ENCODE assay signal across 8 mouse cellular contexts in genomic region chr7:80078792-80079301, GRCm38 (mm10). TPM values are rescaled to one million over a fixed set of nuclear protein-coding genes. Genes with fewer than 3 reads are reported as not detected.
A peak's percentile ranks its signal among the peaks of the same experiment; 100 is the strongest.
DNase-seq lines count a peak whose midpoint lies in the region; ATAC-seq lines count a peak whose summit lies in the region.

No protein-coding gene starts in this region.

- no peaks in the 10 kb centered on the region for H3K27me3 ChIP-seq in hindbrain, embryonic 13.5 days

- no peaks in the 10 kb centered on the region for H3K9me3 ChIP-seq in hindbrain, embryonic 13.5 days

- H3K4me2 ChIP-seq in hindbrain, embryonic 13.5 days = no peak overlapping the region

- H3K36me3 ChIP-seq in hindbrain, embryonic 13.5 days = peaks cover 28% of the 10 kb centered on the region

- DNase-seq in R1 (ENCODE audit: low read depth, low spot score) = peak; percentile 55
- peak; percentile 90 for DNase-seq in cerebellum, adult 9-10 months
- DNase-seq in gastrocnemius, adult 18-20 months (ENCODE audit: low spot score) = peak; percentile 86
- DNase-seq in left cerebral cortex, adult 9 months (ENCODE audit: low spot score in 2 of 2) = peak; percentile 71 to 77
- peak; percentile 98 for DNase-seq in lung, postnatal 36 days
- peak; percentile 50 for DNase-seq in retina, embryonic 14.5 days (ENCODE audit: low spot score)
- DNase-seq in thymus, postnatal 4 days = no peak

- H3K9ac ChIP-seq in hindbrain, embryonic 13.5 days = peak overlapping the region; percentile 43; the same call in 1 of the 2 replicates

- no peak for ATAC-seq in hindbrain, embryonic 13.5 days (ENCODE audit: low FRiP score)

- H3K4me1 ChIP-seq in hindbrain, embryonic 13.5 days (replicated peaks) = peaks cover 66% of the 10 kb centered on the region

- 48% methylated on average over 14 of the region's 14 CpGs for WGBS in hindbrain, embryonic 13.5 days

- peak overlapping the region; percentile 69 for H3K27ac ChIP-seq in hindbrain, embryonic 13.5 days

- H3K4me3 ChIP-seq in hindbrain, embryonic 13.5 days = no peak overlapping the region

RNA-seq across cellular contexts. Expression of gene Idh2, which starts 36.3 kb away (rescaled TPM):
- total RNA-seq in gastrocnemius, adult 18-20 months (2021) = 100 to 1,000 TPM; 317 to 516 TPM
- 237 and 256 TPM in 2 replicates for polyA plus RNA-seq in hindbrain, embryonic 13.5 days (2015; fragmentation: Nextera tagmentation; extraction: Ambion mirVana)

RNA-seq across cellular contexts. Expression of gene Zfp710, which starts 54.2 kb away (rescaled TPM):
- 10 to 100 TPM; 21.1 to 31.3 TPM for total RNA-seq in gastrocnemius, adult 18-20 months (2021)
- polyA plus RNA-seq in hindbrain, embryonic 13.5 days (2015; fragmentation: Nextera tagmentation; extraction: Ambion mirVana) = 18.3 and 18.5 TPM in 2 replicates
